Comparison of ENCODE assay signal across 8 mouse cellular contexts in genomic region chr12:28699656-28700055, GRCm38 (mm10). TPM values are rescaled to one million over a fixed set of nuclear protein-coding genes. Genes with fewer than 3 reads are reported as not detected.
DNase-seq lines count a peak whose midpoint lies in the region; ATAC-seq and TF ChIP-seq lines count a peak whose summit lies in the region.

No protein-coding gene starts in this region.

- no peak overlapping the region for H3K4me2 ChIP-seq in liver, embryonic 11.5 days
- H3K4me2 ChIP-seq in hindbrain, postnatal 0 days (ENCODE audit: low read depth, low read length) = no peak overlapping the region
- no peak overlapping the region for H3K4me2 ChIP-seq in midbrain, embryonic 14.5 days (ENCODE audit: low read length)

- no peak overlapping the region for H3K4me3 ChIP-seq in liver, adult 2 months (ENCODE audit: insufficient read depth, low read depth, low read length)
- no peak overlapping the region for H3K4me3 ChIP-seq in liver, embryonic 11.5 days (ENCODE audit: low read depth, low read length)
- H3K4me3 ChIP-seq in hindbrain, postnatal 0 days (ENCODE audit: low read length) = no peak overlapping the region
- no peak overlapping the region for H3K4me3 ChIP-seq in midbrain, embryonic 14.5 days (replicated peaks; ENCODE audit: low read depth, low read length)

- peak; percentile 93 for TF ChIP-seq CTCF in liver, adult 2 months (IDR thresholded peaks at IDR 0.05; ENCODE audit: low read depth, low read length)
- peak; percentile 98 for TF ChIP-seq CTCF in hindbrain, postnatal 0 days (IDR thresholded peaks at IDR 0.05; ENCODE audit: low read depth)

- no peaks in the 10 kb centered on the region for H3K79me2 ChIP-seq in liver, adult 2 months (ENCODE audit: control insufficient read depth, insufficient read depth, low read length)

- H3K4me1 ChIP-seq in liver, adult 2 months (ENCODE audit: control insufficient read depth, insufficient read depth, low read length) = peaks cover 18% of the 10 kb centered on the region
- H3K4me1 ChIP-seq in liver, embryonic 11.5 days (replicated peaks; ENCODE audit: control insufficient read depth, insufficient read depth, low read length) = no peaks in the 10 kb centered on the region
- peaks cover 4% of the 10 kb centered on the region; the same call in 1 of the 2 replicates for H3K4me1 ChIP-seq in hindbrain, postnatal 0 days (ENCODE audit: insufficient read depth, low read length)
- H3K4me1 ChIP-seq in midbrain, embryonic 14.5 days (ENCODE audit: control insufficient read depth, insufficient read depth, low read length) = peaks cover 22% of the 10 kb centered on the region

- H3K9ac ChIP-seq in liver, adult 2 months (ENCODE audit: low read depth, low read length) = no peak overlapping the region; the same call in 1 of the 2 replicates
- no peak overlapping the region for H3K9ac ChIP-seq in liver, embryonic 11.5 days (ENCODE audit: low read depth, low read length)
- H3K9ac ChIP-seq in hindbrain, postnatal 0 days (replicated peaks; ENCODE audit: low read length) = peak overlapping the region; percentile 28; the same call in 1 of the 2 replicates
- peak overlapping the region; percentile 42 for H3K9ac ChIP-seq in midbrain, embryonic 14.5 days (replicated peaks; ENCODE audit: low read length)

- intact Hi-C loops in left cerebral cortex, postnatal 14 days (cut with DNase I) = loop anchor here (5.0 to 10.0 kb wide), 2 partner anchors 135 to 273 kb away; no protein-coding TSS in a partner anchor

- TF ChIP-seq POLR2A in liver, adult 2 months (IDR thresholded peaks at IDR 0.05; ENCODE audit: extremely low read depth, insufficient read depth, low read length) = no peak

- no peak for ATAC-seq in liver, embryonic 11.5 days (replicated peaks; ENCODE audit: low FRiP score)
- peak; percentile 35 for ATAC-seq in hindbrain, postnatal 0 days
- ATAC-seq in midbrain, embryonic 14.5 days (ENCODE audit: low FRiP score, low TSS enrichment) = peak; percentile 55; the same call in 1 of the 2 replicates

- DNase-seq in liver, adult 2 months (ENCODE audit: extremely low read depth, low read depth, low spot score) = peak; percentile 73
- no peak for DNase-seq in liver, embryonic 11.5 days (ENCODE audit: low spot score)
- DNase-seq in cerebellum, postnatal 10 days = peak; percentile 87 to 92
- peak; percentile 72 to 77 for DNase-seq in frontal cortex, postnatal 25 days (ENCODE audit: low spot score in 2 of 2)
- peak; percentile 93 for DNase-seq in hindbrain, postnatal 0 days (ENCODE audit: low spot score)
- DNase-seq in left cerebral cortex, postnatal 14 days (ENCODE audit: low spot score in 2 of 2) = peak; percentile 89 to 91
- DNase-seq in midbrain, embryonic 14.5 days = peak; percentile 92
- peak; percentile 39 for DNase-seq in spleen, adult 12 weeks (ENCODE audit: low spot score)

- 12% methylated on average over 6 of the region's 6 CpGs for WGBS in liver, adult 2 months
- 17% methylated on average over 6 of the region's 6 CpGs for WGBS in liver, embryonic 11.5 days
- 12% methylated on average over 6 of the region's 6 CpGs for WGBS in hindbrain, postnatal 0 days
- 10% methylated on average over 6 of the region's 6 CpGs for WGBS in midbrain, embryonic 14.5 days

- no peaks in the 10 kb centered on the region for H3K36me3 ChIP-seq in liver, adult 2 months (ENCODE audit: control insufficient read depth, insufficient read depth, low read length)
- no peaks in the 10 kb centered on the region; the same call in 1 of the 2 replicates for H3K36me3 ChIP-seq in liver, embryonic 11.5 days (ENCODE audit: control insufficient read depth, insufficient read depth, low read length)
- no peaks in the 10 kb centered on the region for H3K36me3 ChIP-seq in hindbrain, postnatal 0 days (ENCODE audit: insufficient read depth, low read length)
- H3K36me3 ChIP-seq in midbrain, embryonic 14.5 days (ENCODE audit: control insufficient read depth, insufficient read depth, low read length) = peaks cover 17% of the 10 kb centered on the region; the same call in 1 of the 2 replicates

- H3K27me3 ChIP-seq in liver, adult 2 months (ENCODE audit: control insufficient read depth, insufficient read depth, low read length) = no peaks in the 10 kb centered on the region
- no peaks in the 10 kb centered on the region for H3K27me3 ChIP-seq in liver, embryonic 11.5 days (replicated peaks; ENCODE audit: control insufficient read depth, insufficient read depth, low read length)
- H3K27me3 ChIP-seq in hindbrain, postnatal 0 days (ENCODE audit: insufficient read depth, low read length) = no peaks in the 10 kb centered on the region
- no peaks in the 10 kb centered on the region for H3K27me3 ChIP-seq in midbrain, embryonic 14.5 days (ENCODE audit: control insufficient read depth, insufficient read depth, low read length)

- no peaks in the 10 kb centered on the region for H3K9me3 ChIP-seq in liver, embryonic 11.5 days (ENCODE audit: control insufficient read depth, low read length)
- no peaks in the 10 kb centered on the region for H3K9me3 ChIP-seq in hindbrain, postnatal 0 days (ENCODE audit: low read length)
- no peaks in the 10 kb centered on the region for H3K9me3 ChIP-seq in midbrain, embryonic 14.5 days (ENCODE audit: control insufficient read depth, low read length)

- H3K27ac ChIP-seq in liver, adult 2 months (replicated peaks; ENCODE audit: insufficient read depth, low read depth, low read length) = peak overlapping the region; percentile 84
- no peak overlapping the region for H3K27ac ChIP-seq in liver, embryonic 11.5 days (ENCODE audit: low read depth, low read length)
- peak overlapping the region; percentile 87 for H3K27ac ChIP-seq in hindbrain, postnatal 0 days
- peak overlapping the region; percentile 89 for H3K27ac ChIP-seq in midbrain, embryonic 14.5 days (replicated peaks; ENCODE audit: low read depth, low read length)

RNA-seq across cellular contexts. Expression of gene Adi1, which starts 24.6 kb away (rescaled TPM):
- 101 and 119 TPM in 2 replicates for total RNA-seq in liver, adult 2 months (2014; rRNA removed)
- polyA plus RNA-seq in liver, adult 2 months (2012; rRNA removed) = 56.4 and 61.8 TPM in 2 replicates
- 80.0 and 91.4 TPM in 2 replicates for polyA plus RNA-seq in liver, embryonic 11.5 days (2014; fragmentation: Nextera tagmentation; extraction: Ambion mirVana)
- 8.5 and 11.4 TPM in 2 replicates for total RNA-seq in hindbrain, postnatal 0 days (2014; rRNA removed)
- polyA plus RNA-seq in hindbrain, postnatal 0 days (2015; fragmentation: Nextera tagmentation; extraction: Ambion mirVana) = 33.3 and 35.4 TPM in 2 replicates
- total RNA-seq in left cerebral cortex, postnatal 14 days (2021) = 10 to 100 TPM; 16.9 to 19.8 TPM
- 21.0 and 28.4 TPM in 2 replicates for polyA plus RNA-seq in midbrain, embryonic 14.5 days (2014; fragmentation: Nextera tagmentation; extraction: Ambion mirVana)

RNA-seq across cellular contexts. Expression of gene Rnaseh1, which starts 50.3 kb away (rescaled TPM):
- total RNA-seq in liver, adult 2 months (2014; rRNA removed) = 4.4 and 4.7 TPM in 2 replicates
- 4.3 and 5.3 TPM in 2 replicates for polyA plus RNA-seq in liver, adult 2 months (2012; rRNA removed)
- 28.7 and 30.8 TPM in 2 replicates for polyA plus RNA-seq in liver, embryonic 11.5 days (2014; fragmentation: Nextera tagmentation; extraction: Ambion mirVana)
- total RNA-seq in hindbrain, postnatal 0 days (2014; rRNA removed) = 7.4 and 11.3 TPM in 2 replicates
- 12.7 and 14.8 TPM in 2 replicates for polyA plus RNA-seq in hindbrain, postnatal 0 days (2015; fragmentation: Nextera tagmentation; extraction: Ambion mirVana)
- 10 to 100 TPM; 10.7 to 10.8 TPM for total RNA-seq in left cerebral cortex, postnatal 14 days (2021)
- 18.3 and 18.6 TPM in 2 replicates for polyA plus RNA-seq in midbrain, embryonic 14.5 days (2014; fragmentation: Nextera tagmentation; extraction: Ambion mirVana)

RNA-seq across cellular contexts. Expression of gene Trappc12, which starts 50.6 kb away (rescaled TPM):
- total RNA-seq in liver, adult 2 months (2014; rRNA removed) = 17.2 and 18.1 TPM in 2 replicates
- polyA plus RNA-seq in liver, adult 2 months (2012; rRNA removed) = 13.1 and 14.3 TPM in 2 replicates
- 43.2 and 44.2 TPM in 2 replicates for polyA plus RNA-seq in liver, embryonic 11.5 days (2014; fragmentation: Nextera tagmentation; extraction: Ambion mirVana)
- 54.5 and 66.3 TPM in 2 replicates for total RNA-seq in hindbrain, postnatal 0 days (2014; rRNA removed)
- 34.1 and 34.5 TPM in 2 replicates for polyA plus RNA-seq in hindbrain, postnatal 0 days (2015; fragmentation: Nextera tagmentation; extraction: Ambion mirVana)
- total RNA-seq in left cerebral cortex, postnatal 14 days (2021) = 10 to 100 TPM; 53.6 to 57.0 TPM
- 43.3 and 49.8 TPM in 2 replicates for polyA plus RNA-seq in midbrain, embryonic 14.5 days (2014; fragmentation: Nextera tagmentation; extraction: Ambion mirVana)

RNA-seq across cellular contexts. Expression of gene Eipr1, which starts 51.9 kb away (rescaled TPM):
- total RNA-seq in liver, adult 2 months (2014; rRNA removed) = 6.7 and 9.0 TPM in 2 replicates
- 16.6 and 18.1 TPM in 2 replicates for polyA plus RNA-seq in liver, adult 2 months (2012; rRNA removed)
- 39.8 and 40.0 TPM in 2 replicates for polyA plus RNA-seq in liver, embryonic 11.5 days (2014; fragmentation: Nextera tagmentation; extraction: Ambion mirVana)
- 65.8 and 78.0 TPM in 2 replicates for total RNA-seq in hindbrain, postnatal 0 days (2014; rRNA removed)
- 54.9 and 58.4 TPM in 2 replicates for polyA plus RNA-seq in hindbrain, postnatal 0 days (2015; fragmentation: Nextera tagmentation; extraction: Ambion mirVana)
- 10 to 100 TPM; 59.7 to 60.1 TPM for total RNA-seq in left cerebral cortex, postnatal 14 days (2021)
- polyA plus RNA-seq in midbrain, embryonic 14.5 days (2014; fragmentation: Nextera tagmentation; extraction: Ambion mirVana) = 77.0 and 80.4 TPM in 2 replicates

Comparison
In these comparisons a context has a peak if more than half of its experiments do, and no peak if none do; other contexts are left out.
1. H3K9ac ChIP-seq: peak in hindbrain, postnatal 0 days (single experiment) and midbrain, embryonic 14.5 days (single experiment); none in liver, adult 2 months (single experiment) and liver, embryonic 11.5 days (single experiment).